Mouse (Mus musculus) brain, adult 10 weeks (tissue): ENCODE data around the gene Duoxa1. TPM values are rescaled to one million over a fixed set of nuclear protein-coding genes. Genes with fewer than 3 reads are reported as not detected.

Experiments used
- polyA plus RNA-seq: library from polyadenylated mRNA; stranded (reverse); fragments of 350-450 nt; fragmentation: Illumina TruSeq; extraction: RNeasy Lipid Tissue Mini Kit (QIAGEN cat#74804); gene quantifications from one replicate; pipeline ENCODE4 v1.2.3, GENCODE M21; 2015; ENCODE audit warnings: low read depth, low replicate concordance

The Duoxa1 gene
- polyA plus RNA-seq, result not detected

DNA sequence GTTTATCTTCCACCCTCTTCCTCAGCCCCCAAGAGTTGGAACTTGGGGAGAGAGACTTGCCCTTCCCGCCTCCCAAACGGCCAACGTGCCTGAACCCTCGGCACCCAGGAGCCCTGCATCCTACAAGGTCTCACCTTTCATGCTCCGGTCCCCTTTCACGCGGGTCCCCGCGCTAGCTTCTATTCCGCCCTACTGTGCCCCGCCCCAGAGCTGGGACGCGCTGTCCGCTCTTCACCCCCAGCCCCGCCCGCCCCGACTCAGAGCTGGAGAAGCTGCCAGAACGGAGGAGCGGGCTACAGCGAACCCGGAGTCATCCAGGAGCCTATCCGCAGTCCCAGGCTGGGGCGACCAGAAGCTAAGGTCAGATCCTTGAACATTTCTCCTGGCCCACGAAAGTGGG is at the start of gene Duoxa1:
TSS of gene Duoxa1 (minus strand) at position 195 of the 400 bp plus-strand sequence.

DNA sequence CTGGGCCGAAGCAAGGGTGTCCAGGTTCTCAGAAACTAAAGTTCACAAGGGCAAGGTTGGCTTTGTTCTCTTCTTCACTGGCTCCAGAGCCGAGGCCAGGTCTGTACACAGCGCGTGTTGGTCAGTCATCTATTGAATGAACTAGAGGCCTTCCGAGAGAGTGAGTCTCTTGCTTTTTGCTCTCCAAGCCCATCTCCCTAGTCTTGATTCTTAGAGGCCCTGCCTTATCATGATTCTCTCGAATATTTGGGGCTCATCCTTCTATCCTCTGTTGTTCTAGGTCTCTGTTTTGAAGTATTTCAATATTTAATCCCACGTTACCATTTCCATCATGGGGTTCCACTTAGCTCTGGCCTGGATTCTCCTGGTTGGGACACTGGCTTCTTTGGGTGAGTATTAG is 1.8 kb upstream of the Duoxa1 start, which contains the start of gene Duox1:
TSS of gene Duox1 (plus strand) at position 301 of the 400 bp plus-strand sequence.

DNA sequence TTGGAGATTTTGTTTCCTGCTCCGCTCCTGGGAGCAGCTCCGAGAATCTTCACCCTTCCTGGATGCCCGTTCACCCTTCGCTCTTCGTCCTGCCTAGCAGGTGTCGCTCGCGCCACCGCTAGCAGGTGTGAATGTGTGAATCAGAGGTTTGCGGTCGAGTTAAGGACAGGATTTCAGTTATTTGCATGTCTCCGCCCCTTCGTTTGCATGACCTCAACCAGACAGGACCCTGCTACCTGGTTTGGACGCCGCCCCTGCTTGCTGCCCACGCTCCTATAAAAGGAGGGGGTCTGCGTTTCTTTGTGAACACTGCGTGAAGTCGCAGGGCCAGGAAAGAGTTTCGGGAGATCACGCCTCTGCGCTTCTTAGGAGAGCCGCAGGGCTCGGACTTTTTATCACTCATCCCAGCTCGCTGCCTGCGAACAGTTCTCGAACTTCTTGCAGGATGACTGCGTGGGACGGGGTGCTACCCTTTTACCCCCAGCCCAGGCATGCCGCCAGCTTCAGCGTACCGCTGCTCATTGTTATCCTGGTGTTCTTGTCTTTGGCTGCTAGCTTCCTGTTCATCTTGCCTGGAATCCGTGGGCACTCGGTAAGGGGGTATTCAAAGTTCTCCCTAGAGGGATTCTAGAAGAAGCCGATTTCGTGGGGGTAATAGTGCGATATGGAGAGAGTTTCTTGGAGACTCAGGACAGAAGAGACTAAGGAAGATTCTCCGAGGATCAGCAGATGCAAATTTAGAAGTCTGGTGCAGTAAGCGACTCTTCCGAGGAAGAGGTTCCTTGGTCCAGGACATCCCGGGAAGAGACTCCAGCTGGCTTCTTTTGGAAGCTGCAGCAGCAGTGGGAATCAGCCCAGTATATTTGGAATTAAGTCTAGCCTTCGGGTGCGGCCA is 14.7 kb downstream of the Duoxa1 start, which contains the start of gene Duoxa2:
TSS of gene Duoxa2 (plus strand) at position 305 of the 895 bp plus-strand sequence.

DNA sequence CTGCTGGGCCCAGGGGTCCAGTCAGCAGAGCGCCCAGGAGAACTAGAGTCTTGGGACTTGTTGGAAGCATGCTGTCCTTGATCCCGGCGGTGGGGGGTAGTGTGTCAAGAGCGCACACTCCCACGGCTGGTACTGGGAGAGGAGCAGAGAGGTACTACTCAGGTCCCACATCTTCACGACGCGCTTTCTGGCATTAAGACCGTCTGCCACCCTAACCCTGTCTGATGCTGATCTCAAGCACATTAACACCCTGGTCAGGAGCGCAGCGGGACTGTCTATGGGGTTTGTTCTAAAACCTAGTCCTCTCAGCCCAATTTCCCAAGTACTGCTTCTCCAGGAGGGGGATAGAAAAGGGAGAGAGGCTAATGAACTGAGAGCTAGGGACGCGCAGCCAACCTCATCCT is 15.4 kb downstream of the Duoxa1 start, which contains the start of gene Duox2:
TSS of gene Duox2 (minus strand) at position 354 of the 404 bp plus-strand sequence.

Other genes with a start within 250 kb of the Duoxa1 start
- gene Spg11, start 195.3 kb downstream of the Duoxa1 start, polyA plus RNA-seq, result 7.6 TPM
- gene B2m, start 166.0 kb downstream of the Duoxa1 start, polyA plus RNA-seq, result 261 TPM
- not detected for gene Trim69, start 153.0 kb downstream of the Duoxa1 start, polyA plus RNA-seq
- gene Patl2, start 127.5 kb downstream of the Duoxa1 start, polyA plus RNA-seq, result not detected
- not detected for gene Terb2, start 127.5 kb downstream of the Duoxa1 start, polyA plus RNA-seq
- 23.4 TPM for gene Sord, start 79.0 kb downstream of the Duoxa1 start, polyA plus RNA-seq
- not detected for gene Duox2, start 15.3 kb downstream of the Duoxa1 start, polyA plus RNA-seq
- gene Duoxa2, start 14.8 kb downstream of the Duoxa1 start, polyA plus RNA-seq, result not detected
- gene Duox1, start 1.9 kb upstream of the Duoxa1 start, polyA plus RNA-seq, result not detected
- gene Shf, start 55.4 kb upstream of the Duoxa1 start, polyA plus RNA-seq, result 61.9 TPM
- 0.15 TPM for gene Slc28a2, start 112.7 kb upstream of the Duoxa1 start, polyA plus RNA-seq
- gene Gm14085, start 171.2 kb upstream of the Duoxa1 start, polyA plus RNA-seq, result not detected